Mouse (Mus musculus): ENCODE data around the gene Adck1. TPM values are rescaled to one million over a fixed set of nuclear protein-coding genes. Genes with fewer than 3 reads are reported as not detected.
"Not testable (repeated sequence)": the region's sequence is repeated elsewhere in the genome, so short reads cannot be mapped to it uniquely, and the experiment has no call there.

Gene Adck1
- polyA plus RNA-seq (2016; fragmentation: Nextera tagmentation; extraction: Ambion mirVana): 10.6 and 11.3 TPM in 2 replicates

DNA sequence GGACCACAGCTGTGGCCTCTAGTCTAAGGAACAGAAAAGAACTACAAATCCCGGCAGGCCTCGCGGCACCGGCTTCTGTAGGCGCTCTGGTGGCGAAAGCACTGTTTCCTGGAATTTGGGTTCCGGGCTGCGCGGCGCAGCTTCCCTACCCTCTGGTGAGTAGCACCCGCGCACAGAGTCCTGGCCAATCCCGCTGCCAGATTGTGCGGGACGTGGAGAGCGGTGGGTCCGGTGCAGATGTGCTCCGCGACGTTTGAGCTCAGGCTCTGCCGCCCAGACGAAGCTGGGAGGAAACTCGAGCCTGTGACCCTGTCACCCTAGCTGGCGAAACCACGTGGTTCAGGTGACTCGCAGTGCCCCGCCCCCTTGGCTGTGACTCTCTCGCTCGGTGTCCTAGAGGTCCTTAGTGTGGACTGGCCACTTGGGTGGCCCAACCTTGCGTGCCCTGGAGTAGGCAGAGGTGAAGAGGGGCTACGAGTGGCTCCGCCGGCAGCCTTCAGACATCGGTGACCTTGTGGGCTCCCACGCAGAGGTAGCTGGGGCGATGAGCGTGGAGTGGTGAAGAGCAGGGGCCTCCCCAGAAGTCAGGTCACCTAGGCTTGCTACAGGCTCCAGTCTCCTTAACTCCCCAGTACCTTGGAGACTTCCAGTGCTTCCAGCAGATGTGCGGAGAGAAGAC is at the start of gene Adck1:
Gene Adck1, plus strand, starts transcription at position 114 of the 679 bp plus-strand sequence.
- peaks cover 12% of the 10 kb centered on the region for H3K4me1 ChIP-seq
- peak within 1 kb of the TSS; percentile 69 for H3K4me3 ChIP-seq
- peak; percentile 96 for ATAC-seq
- H3K9ac ChIP-seq: peak within 1 kb of the TSS; percentile 76
- no peaks in the 10 kb centered on the region for H3K9me3 ChIP-seq (replicated peaks)
- no peaks in the 10 kb centered on the region for H3K27me3 ChIP-seq (replicated peaks)
- peak within 1 kb of the TSS; percentile 77 for H3K27ac ChIP-seq
- H3K4me2 ChIP-seq: peak within 1 kb of the TSS; percentile 84
- under 1% methylated on average over 38 of the region's 38 CpGs for WGBS (ENCODE audit: insufficient replicate concordance)
- H3K36me3 ChIP-seq: no peaks in the 10 kb centered on the region

DNA sequence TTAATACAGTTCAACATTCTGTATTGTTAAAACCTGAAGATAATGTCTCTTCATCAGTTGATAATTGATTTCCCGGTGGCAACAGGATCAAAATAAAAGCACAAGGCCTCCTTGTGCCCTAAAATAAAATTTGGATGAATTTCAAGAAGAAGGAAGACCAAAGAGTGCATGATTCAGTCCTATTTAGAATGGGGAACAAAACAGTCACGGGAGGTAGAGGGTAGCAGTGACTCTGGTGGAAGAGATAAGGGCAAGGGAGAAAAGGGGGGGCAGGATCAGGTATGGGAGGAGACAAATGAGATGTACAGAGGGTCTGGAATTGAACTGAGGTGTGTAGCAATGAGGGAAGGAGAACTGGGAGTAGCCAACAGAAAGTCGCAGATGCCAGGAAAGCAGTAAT is 45.8 kb upstream of the Adck1 start:
- Histone ChIP-seq H3K27ac (no peak overlapping the region), H3K9me3 (replicated peaks) (0 out of 2 replicates have a peak, but pooled peaks cover 4% of the 10 kb centered on the region), H3K4me3 (no peak overlapping the region), H3K27me3 (replicated peaks) (no peaks in the 10 kb centered on the region), H3K4me1 (no peaks in the 10 kb centered on the region), H3K36me3 (no peaks in the 10 kb centered on the region), H3K4me2 (no peak overlapping the region), H3K9ac (no peak overlapping the region)
- ATAC-seq: no peak
- 46% methylated on average over 3 of the region's 3 CpGs for WGBS (ENCODE audit: insufficient replicate concordance)

DNA sequence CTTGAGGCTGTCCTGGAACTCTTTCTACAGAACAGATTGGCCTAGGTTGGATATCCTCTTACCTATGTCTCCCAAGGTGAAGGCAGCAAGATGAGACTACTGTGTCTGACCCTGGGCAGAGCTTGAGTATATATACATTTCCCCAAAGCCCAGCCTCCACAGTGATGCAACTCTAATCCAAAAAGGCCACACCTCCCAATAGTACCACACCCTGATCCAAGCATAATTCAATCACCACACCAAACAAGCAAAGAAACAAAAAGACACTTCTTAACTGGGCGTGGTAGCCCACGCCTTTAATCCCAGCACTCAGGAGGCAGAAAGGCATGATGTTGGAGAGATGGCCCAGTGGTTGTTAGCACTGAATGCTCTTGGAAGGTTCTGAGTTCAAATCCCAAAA is 36.4 kb upstream of the Adck1 start, which contains the start of gene Gm5039:
Gene Gm5039, minus strand, starts transcription at position 101 of the 400 bp plus-strand sequence.
- H3K4me2 ChIP-seq; H3K9ac ChIP-seq; H3K36me3 ChIP-seq; ATAC-seq; H3K27ac ChIP-seq; H3K4me3 ChIP-seq; H3K4me1 ChIP-seq; H3K9me3 ChIP-seq (replicated peaks); H3K27me3 ChIP-seq (replicated peaks): not testable (repeated sequence)
- WGBS (ENCODE audit: insufficient replicate concordance): 74% methylated on average over 2 of the region's 2 CpGs

- H3K36me3 ChIP-seq; H3K27ac ChIP-seq; H3K4me2 ChIP-seq; H3K4me3 ChIP-seq; H3K9me3 ChIP-seq (replicated peaks); H3K9ac ChIP-seq; H3K27me3 ChIP-seq (replicated peaks); H3K4me1 ChIP-seq: not testable (repeated sequence)
- 22% methylated on average over 4 of the region's 4 CpGs for WGBS (ENCODE audit: insufficient replicate concordance)
- peak; percentile 82 for ATAC-seq
Observed at GRCm38 (mm10) chr12:88336662-88337413, 23.5 kb upstream of the Adck1 start.

GRCm38 (mm10) chr12:88341286-88341685 is 19.1 kb upstream of the Adck1 start:
- H3K27me3 ChIP-seq (replicated peaks); H3K9ac ChIP-seq; H3K4me3 ChIP-seq; H3K36me3 ChIP-seq; H3K27ac ChIP-seq; H3K4me1 ChIP-seq; H3K4me2 ChIP-seq; ATAC-seq: not testable (repeated sequence)
- H3K9me3 ChIP-seq (replicated peaks): peaks cover 11% of the 10 kb centered on the region
- 47% methylated on average over 2 of the region's 2 CpGs for WGBS (ENCODE audit: insufficient replicate concordance)

DNA sequence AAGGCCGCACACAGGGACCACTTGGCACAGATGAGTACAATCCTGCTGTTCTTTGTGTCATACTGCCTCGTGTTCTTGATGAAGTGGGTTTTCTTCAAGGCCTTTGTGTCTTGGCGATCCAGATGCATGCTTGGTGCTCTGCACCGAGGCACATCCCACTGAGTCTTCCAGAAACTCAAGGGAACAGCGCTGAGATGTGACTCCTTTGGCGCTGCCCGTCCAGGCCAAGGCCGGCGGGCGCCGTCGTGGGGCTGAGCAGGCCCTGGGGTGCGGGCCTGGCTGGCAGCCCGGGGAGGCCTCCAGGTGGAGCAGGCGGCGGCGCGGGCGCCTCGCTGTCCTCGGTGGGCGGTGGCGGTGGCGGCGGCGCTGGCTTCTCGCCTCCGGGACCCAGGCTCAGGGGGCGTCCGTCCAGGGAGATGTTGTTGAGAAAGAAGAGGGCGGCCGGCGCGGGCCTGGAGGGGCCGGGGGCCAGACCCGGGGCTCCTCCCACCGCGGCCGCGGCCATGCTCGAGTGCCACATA is 6.1 kb upstream of the Adck1 start:
- Histone ChIP-seq H3K9ac (no peak overlapping the region), H3K27ac (no peak overlapping the region), H3K4me3 (peak overlapping the region; percentile 22), H3K36me3 (no peaks in the 10 kb centered on the region), H3K27me3 (replicated peaks) (peaks cover 11% of the 10 kb centered on the region), H3K4me1 (no peaks in the 10 kb centered on the region), H3K9me3 (replicated peaks) (no peaks in the 10 kb centered on the region), H3K4me2 (peak overlapping the region; percentile 57)
- WGBS (ENCODE audit: insufficient replicate concordance): 28% methylated on average over 40 of the region's 41 CpGs
- ATAC-seq: 0 out of 2 replicates have a peak, but pooled peaks have one; percentile 15

DNA sequence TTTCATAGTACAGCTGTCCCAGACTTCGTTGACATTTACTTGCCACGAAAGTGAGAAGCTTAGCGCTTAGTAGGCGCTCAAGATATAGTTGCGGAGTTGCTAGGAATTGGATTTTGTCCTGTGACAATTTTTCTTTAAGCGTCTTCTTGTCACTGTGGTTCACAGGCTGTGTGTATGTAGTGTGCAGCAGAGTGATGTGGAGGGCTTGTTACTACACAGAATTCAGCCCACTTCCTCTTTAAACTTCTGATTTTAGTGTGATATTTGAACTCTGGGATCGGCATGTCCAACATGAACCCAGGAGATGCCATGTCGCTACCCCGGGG is 729 bp downstream of the Adck1 start:
- no peak for ATAC-seq
- H3K9ac ChIP-seq: peak overlapping the region; percentile 76
- H3K9me3 ChIP-seq (replicated peaks): no peaks in the 10 kb centered on the region
- peak overlapping the region; percentile 69 for H3K4me3 ChIP-seq
- 29% methylated on average over 9 of the region's 9 CpGs for WGBS (ENCODE audit: insufficient replicate concordance)
- H3K4me2 ChIP-seq: peak overlapping the region; percentile 84
- H3K27ac ChIP-seq: no peak overlapping the region; the same call in 1 of the 2 replicates
- peaks cover 12% of the 10 kb centered on the region for H3K4me1 ChIP-seq
- no peaks in the 10 kb centered on the region for H3K36me3 ChIP-seq
- H3K27me3 ChIP-seq (replicated peaks): no peaks in the 10 kb centered on the region

DNA sequence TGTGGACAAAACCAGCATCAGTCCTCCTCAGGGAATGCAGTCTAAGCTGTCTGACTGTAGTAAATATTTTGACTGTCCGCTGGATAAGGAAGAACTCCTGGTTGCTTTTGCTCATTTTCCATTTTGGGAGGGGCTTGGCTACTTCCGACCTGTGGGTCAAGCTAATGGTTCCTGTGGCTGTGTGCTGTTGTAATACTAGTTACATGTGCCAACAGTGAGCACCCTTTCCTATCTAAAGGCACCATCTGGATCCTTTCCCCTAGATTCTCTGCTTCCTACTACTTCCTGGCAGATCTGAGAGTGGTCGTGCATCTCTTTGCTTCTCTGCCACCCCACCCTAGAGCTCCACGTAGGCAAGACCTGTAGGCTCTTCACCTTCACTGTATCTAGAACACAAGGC is 7.3 kb downstream of the Adck1 start:
- no peaks in the 10 kb centered on the region for H3K9me3 ChIP-seq (replicated peaks)
- no peak overlapping the region for H3K9ac ChIP-seq
- no peak overlapping the region for H3K27ac ChIP-seq
- H3K4me1 ChIP-seq: peaks cover 33% of the 10 kb centered on the region
- 54% methylated on average over 4 of the region's 4 CpGs for WGBS (ENCODE audit: insufficient replicate concordance)
- ATAC-seq: no peak
- H3K27me3 ChIP-seq (replicated peaks): no peaks in the 10 kb centered on the region
- no peak overlapping the region for H3K4me3 ChIP-seq
- H3K36me3 ChIP-seq: peaks cover 6% of the 10 kb centered on the region; the same call in 1 of the 2 replicates
- H3K4me2 ChIP-seq: no peak overlapping the region

- Histone ChIP-seq H3K4me3 (no peak overlapping the region), H3K4me2 (no peak overlapping the region)
- no peak for ATAC-seq
Observed at GRCm38 (mm10) chr12:88368618-88369017, 8.3 kb downstream of the Adck1 start.

DNA sequence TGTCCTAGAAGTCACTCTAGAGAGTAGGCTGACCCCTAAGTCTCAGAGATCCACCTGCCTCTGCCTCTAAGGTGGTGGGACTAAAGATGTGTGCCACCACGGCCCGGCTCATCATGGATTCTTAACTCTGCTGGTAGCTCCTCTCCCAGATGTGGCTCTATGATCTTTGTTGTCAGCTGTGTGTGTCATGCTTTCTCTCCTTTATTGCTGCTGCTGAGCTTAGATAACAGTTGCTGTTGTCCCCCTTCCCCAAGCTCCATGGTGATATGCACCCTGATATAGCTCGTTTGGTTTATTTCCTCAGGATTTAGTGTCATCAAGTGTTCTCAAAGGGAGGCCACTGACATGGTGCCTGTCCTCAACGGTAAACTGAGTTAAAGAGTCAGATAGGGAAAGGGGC is 9.3 kb downstream of the Adck1 start:
- WGBS (ENCODE audit: insufficient replicate concordance): 20% methylated on average over 4 of the region's 4 CpGs
- not testable (repeated sequence) for H3K27me3 ChIP-seq (replicated peaks); H3K27ac ChIP-seq; H3K9ac ChIP-seq; H3K9me3 ChIP-seq (replicated peaks); H3K4me3 ChIP-seq; H3K36me3 ChIP-seq
- Histone ChIP-seq H3K4me2 (peak overlapping the region; percentile 14; the same call in 1 of the 2 replicates), H3K4me1 (peaks cover 33% of the 10 kb centered on the region)
- peak; percentile 82 for ATAC-seq

More at GRCm38 (mm10) chr12:88368618-88369017, 8.3 kb downstream of the Adck1 start:
- WGBS (ENCODE audit: insufficient replicate concordance): 53% methylated on average over 4 of the region's 4 CpGs
- no peaks in the 10 kb centered on the region for H3K27me3 ChIP-seq (replicated peaks)
- no peak overlapping the region for H3K27ac ChIP-seq
- peaks cover 6% of the 10 kb centered on the region; the same call in 1 of the 2 replicates for H3K36me3 ChIP-seq
- H3K4me1 ChIP-seq: peaks cover 33% of the 10 kb centered on the region
- H3K9me3 ChIP-seq (replicated peaks): no peaks in the 10 kb centered on the region
- H3K9ac ChIP-seq: no peak overlapping the region

- H3K9ac ChIP-seq; H3K27me3 ChIP-seq (replicated peaks); H3K36me3 ChIP-seq; H3K9me3 ChIP-seq (replicated peaks); H3K4me2 ChIP-seq; ATAC-seq; H3K4me3 ChIP-seq; H3K27ac ChIP-seq: not testable (repeated sequence)
- 15% methylated on average over 1 of the region's 1 CpGs for WGBS (ENCODE audit: insufficient replicate concordance)
- peaks cover 33% of the 10 kb centered on the region for H3K4me1 ChIP-seq
Observed at GRCm38 (mm10) chr12:88370321-88370720, 10.0 kb downstream of the Adck1 start.

GRCm38 (mm10) chr12:88372018-88372417 is 11.7 kb downstream of the Adck1 start:
- Histone ChIP-seq H3K27me3 (replicated peaks) (no peaks in the 10 kb centered on the region), H3K9ac (no peak overlapping the region), H3K4me1 (peaks cover 33% of the 10 kb centered on the region), H3K27ac (no peak overlapping the region), H3K4me3 (no peak overlapping the region), H3K4me2 (no peak overlapping the region), H3K9me3 (replicated peaks) (no peaks in the 10 kb centered on the region), H3K36me3 (peaks cover 6% of the 10 kb centered on the region; the same call in 1 of the 2 replicates)
- no peak for ATAC-seq
- 84% methylated on average over 5 of the region's 5 CpGs for WGBS (ENCODE audit: insufficient replicate concordance)

All from liver, embryonic 12.5 days (tissue).